Mouse (Mus musculus): ENCODE measurements around the gene Stc2. TPM values are rescaled to one million over a fixed set of nuclear protein-coding genes. Genes with fewer than 3 reads are reported as not detected.

The Stc2 gene
- polyA plus RNA-seq, 1 experiment from 2014 or later = 5.0 TPM

DNA sequence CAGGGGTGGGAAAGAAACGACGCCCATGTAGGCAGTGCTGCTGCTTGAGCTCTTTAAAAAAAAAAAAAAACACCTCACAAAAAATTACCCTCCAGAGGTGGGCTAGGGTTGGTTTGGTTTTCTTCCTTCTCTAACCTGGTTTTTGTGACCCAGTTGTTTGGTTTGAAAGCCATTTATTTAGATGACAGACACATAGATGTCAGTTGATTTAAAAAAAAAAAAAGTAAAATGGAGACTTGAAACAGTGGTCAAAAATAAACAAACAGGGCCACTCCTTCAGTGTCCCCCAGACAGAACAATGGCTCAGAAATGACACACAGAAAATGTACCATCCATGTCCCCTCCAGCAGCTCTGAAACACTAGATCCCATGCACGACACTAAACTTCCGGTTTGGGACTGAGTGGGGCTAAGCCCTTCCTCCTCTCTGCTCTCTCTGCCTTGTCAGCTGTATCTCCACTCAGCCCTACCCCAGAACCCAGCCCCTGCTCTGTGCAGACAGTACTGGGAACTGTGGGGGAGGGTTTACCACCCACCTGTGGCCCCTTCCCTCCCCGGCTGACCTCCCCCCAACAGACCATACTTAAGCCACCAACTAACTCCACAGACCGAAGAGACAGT, 10.5 kb downstream of the Stc2 start:
- ATAC-seq (replicated peaks; ENCODE audit: extremely low read depth, insufficient read depth, low FRiP score) = no peak
- Histone ChIP-seq H3K4me2 (ENCODE audit: low read depth, low read length) (no peak overlapping the region), H3K9me3 (replicated peaks; ENCODE audit: control insufficient read depth, low read length) (no peaks in the 10 kb centered on the region), H3K27me3 (ENCODE audit: control insufficient read depth, insufficient read depth, low read length) (no peaks in the 10 kb centered on the region), H3K4me3 (ENCODE audit: low read length) (no peak overlapping the region), H3K9ac (ENCODE audit: low read length) (no peak overlapping the region), H3K27ac (ENCODE audit: low read length) (no peak overlapping the region), H3K36me3 (ENCODE audit: control insufficient read depth, insufficient read depth) (no peaks in the 10 kb centered on the region), H3K4me1 (ENCODE audit: control insufficient read depth, insufficient read depth, low read length) (peaks cover 23% of the 10 kb centered on the region)
- 77% methylated on average over 6 of the region's 6 CpGs for WGBS

DNA sequence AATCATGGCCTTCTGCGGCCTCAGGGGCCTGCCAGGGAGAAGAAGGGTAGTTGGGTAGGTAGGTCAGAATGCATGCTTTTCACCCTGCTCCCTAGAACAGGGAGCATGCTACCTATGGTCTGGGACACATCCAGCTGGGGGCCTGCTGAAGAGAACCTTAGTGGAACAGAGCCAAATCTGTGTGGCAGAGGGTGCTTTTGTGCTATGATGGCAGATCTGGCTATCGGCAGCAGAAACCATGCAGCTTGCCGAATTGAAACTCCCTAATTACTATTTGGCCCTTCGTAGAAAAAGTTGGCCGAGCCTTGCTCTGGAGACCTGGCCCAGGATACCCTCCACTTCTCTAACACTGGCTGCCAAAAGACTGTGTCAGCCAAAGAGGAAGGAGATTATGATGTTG, 11.4 kb downstream of the Stc2 start:
- ATAC-seq (replicated peaks; ENCODE audit: extremely low read depth, insufficient read depth, low FRiP score) = no peak
- Histone ChIP-seq H3K36me3 (ENCODE audit: control insufficient read depth, insufficient read depth) (no peaks in the 10 kb centered on the region), H3K4me2 (ENCODE audit: low read depth, low read length) (no peak overlapping the region), H3K9me3 (replicated peaks; ENCODE audit: control insufficient read depth, low read length) (no peaks in the 10 kb centered on the region), H3K27me3 (ENCODE audit: control insufficient read depth, insufficient read depth, low read length) (no peaks in the 10 kb centered on the region), H3K4me3 (ENCODE audit: low read length) (no peak overlapping the region), H3K27ac (ENCODE audit: low read length) (no peak overlapping the region), H3K4me1 (ENCODE audit: control insufficient read depth, insufficient read depth, low read length) (peaks cover 23% of the 10 kb centered on the region), H3K9ac (ENCODE audit: low read length) (no peak overlapping the region)
- WGBS = 73% methylated on average over 5 of the region's 5 CpGs

DNA sequence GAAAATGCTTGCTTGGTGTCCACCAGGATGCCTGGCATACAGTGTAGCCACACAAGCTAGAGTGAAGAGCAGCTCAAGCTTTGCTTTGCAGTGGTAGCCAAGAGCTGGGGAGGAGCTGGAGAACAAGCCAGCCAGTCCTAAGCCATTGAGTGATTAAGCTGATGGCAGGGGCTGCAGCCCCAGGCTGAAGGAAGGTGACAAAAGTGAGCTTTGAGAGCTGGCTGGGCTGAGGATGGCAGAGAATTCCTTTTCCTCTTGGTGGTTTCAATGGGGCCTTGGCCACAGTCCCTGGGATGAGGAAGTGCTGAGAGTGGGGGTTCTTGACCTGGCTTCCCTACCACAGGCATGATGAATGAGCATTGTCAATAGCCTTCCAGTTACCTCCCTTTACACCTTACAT, 13.0 kb downstream of the Stc2 start:
- no peak overlapping the region for H3K9ac ChIP-seq (ENCODE audit: low read length)
- no peak overlapping the region for H3K4me2 ChIP-seq (ENCODE audit: low read depth, low read length)
- no peaks in the 10 kb centered on the region for H3K9me3 ChIP-seq (replicated peaks; ENCODE audit: control insufficient read depth, low read length)
- H3K36me3 ChIP-seq (ENCODE audit: control insufficient read depth, insufficient read depth) = no peaks in the 10 kb centered on the region
- ATAC-seq (replicated peaks; ENCODE audit: extremely low read depth, insufficient read depth, low FRiP score) = no peak
- peaks cover 12% of the 10 kb centered on the region for H3K4me1 ChIP-seq (ENCODE audit: control insufficient read depth, insufficient read depth, low read length)
- no peak overlapping the region for H3K27ac ChIP-seq (ENCODE audit: low read length)
- no peaks in the 10 kb centered on the region for H3K27me3 ChIP-seq (ENCODE audit: control insufficient read depth, insufficient read depth, low read length)
- no peak overlapping the region for H3K4me3 ChIP-seq (ENCODE audit: low read length)

DNA sequence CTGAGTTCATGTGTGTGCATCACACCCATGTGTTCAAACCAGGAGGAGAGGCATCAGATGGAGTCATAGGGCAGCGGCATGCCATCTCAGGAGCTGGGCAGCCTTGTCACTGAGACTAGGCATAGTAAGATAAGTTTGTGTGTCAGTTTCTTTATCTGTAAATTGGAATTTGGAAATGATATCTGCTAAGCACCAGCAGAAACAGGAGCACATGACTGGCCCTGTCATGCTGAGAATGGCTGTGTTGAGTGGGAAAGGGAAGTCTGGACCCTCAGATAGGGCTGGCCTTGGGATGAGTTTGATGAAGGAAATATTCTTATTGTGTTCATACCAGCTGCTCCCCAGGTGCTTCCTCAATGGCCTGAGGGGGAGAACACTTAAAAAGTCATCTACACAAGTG, 14.1 kb downstream of the Stc2 start:
- no peaks in the 10 kb centered on the region for H3K36me3 ChIP-seq (ENCODE audit: control insufficient read depth, insufficient read depth)
- no peak overlapping the region for H3K4me2 ChIP-seq (ENCODE audit: low read depth, low read length)
- peaks cover 9% of the 10 kb centered on the region for H3K4me1 ChIP-seq (ENCODE audit: control insufficient read depth, insufficient read depth, low read length)
- 50% methylated on average over 1 of the region's 1 CpGs for WGBS
- no peaks in the 10 kb centered on the region for H3K27me3 ChIP-seq (ENCODE audit: control insufficient read depth, insufficient read depth, low read length)
- H3K4me3 ChIP-seq (ENCODE audit: low read length) = no peak overlapping the region
- no peak overlapping the region for H3K9ac ChIP-seq (ENCODE audit: low read length)
- ATAC-seq (replicated peaks; ENCODE audit: extremely low read depth, insufficient read depth, low FRiP score) = no peak
- no peaks in the 10 kb centered on the region for H3K9me3 ChIP-seq (replicated peaks; ENCODE audit: control insufficient read depth, low read length)
- H3K27ac ChIP-seq (ENCODE audit: low read length) = no peak overlapping the region

DNA sequence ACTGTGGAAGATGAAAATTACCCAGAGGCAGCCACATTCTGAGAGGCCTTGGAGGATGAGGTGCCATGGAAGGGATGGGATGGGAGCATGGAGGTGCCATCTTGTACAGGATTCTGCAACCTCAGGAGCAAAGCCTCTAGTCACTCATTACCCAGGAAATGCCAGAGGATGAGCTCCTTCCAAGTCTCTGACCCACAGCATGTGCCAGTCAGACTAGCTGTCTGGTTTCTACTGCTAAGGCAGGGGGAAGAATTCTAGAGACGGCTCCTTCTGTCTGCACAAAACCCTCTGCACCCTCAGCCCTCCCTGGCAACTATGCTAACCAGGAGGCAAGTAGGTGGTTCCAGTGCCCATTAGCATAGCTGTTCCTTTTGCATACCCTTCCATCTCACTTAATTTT, 15.4 kb downstream of the Stc2 start:
- peaks cover 9% of the 10 kb centered on the region for H3K4me1 ChIP-seq (ENCODE audit: control insufficient read depth, insufficient read depth, low read length)
- no peaks in the 10 kb centered on the region for H3K9me3 ChIP-seq (replicated peaks; ENCODE audit: control insufficient read depth, low read length)
- H3K4me2 ChIP-seq (ENCODE audit: low read depth, low read length) = no peak overlapping the region
- no peak overlapping the region for H3K4me3 ChIP-seq (ENCODE audit: low read length)
- WGBS = 62% methylated on average over 1 of the region's 1 CpGs
- no peaks in the 10 kb centered on the region for H3K27me3 ChIP-seq (ENCODE audit: control insufficient read depth, insufficient read depth, low read length)
- H3K36me3 ChIP-seq (ENCODE audit: control insufficient read depth, insufficient read depth) = no peaks in the 10 kb centered on the region
- no peak for ATAC-seq (replicated peaks; ENCODE audit: extremely low read depth, insufficient read depth, low FRiP score)
- H3K27ac ChIP-seq (ENCODE audit: low read length) = no peak overlapping the region
- no peak overlapping the region for H3K9ac ChIP-seq (ENCODE audit: low read length)

Other genes with a start within 250 kb of the Stc2 start
- not detected in 2 replicates for gene Gm17332, start 187.6 kb downstream of the Stc2 start, polyA plus RNA-seq (2015; fragmentation: Nextera tagmentation; extraction: Ambion mirVana)